29 mouse cellular contexts compared by ENCODE assay signal in the genomic region with DNA sequence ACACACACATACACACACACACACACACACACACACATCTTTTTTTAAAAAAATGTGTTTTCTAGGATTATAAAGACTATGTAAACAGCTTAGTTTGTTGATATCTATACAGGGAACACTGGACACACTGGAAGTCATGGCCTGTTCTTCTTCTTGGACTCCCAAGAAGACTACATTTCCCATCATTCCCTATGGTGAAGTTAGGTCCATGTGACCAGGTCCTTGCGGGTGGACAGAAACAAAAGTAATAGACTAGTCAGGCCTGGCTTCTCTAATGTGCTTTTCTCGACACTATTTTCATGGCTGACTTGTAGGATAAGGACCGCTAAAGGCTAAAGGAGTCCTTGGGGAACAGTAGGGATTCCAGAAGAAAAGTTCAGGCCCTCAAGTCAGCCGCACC.
DNase-seq lines count a peak whose midpoint lies in the region; TF ChIP-seq lines count a peak whose summit lies in the region.
"Had no signal": no experiment of that assay in that cellular context is flagged by ENCODE, and none has a peak within 500 bp of the region (broad histone marks: within the 10 kb centered on the region; RNA-seq: fewer than 3 reads in every experiment).

No protein-coding gene starts in this region.

- no peak for TF ChIP-seq CTCF in layer of hippocampus, adult 2 months (conservative IDR thresholded peaks at IDR 0.05)
- TF ChIP-seq CTCF in left cerebral cortex, adult 2 months (IDR thresholded peaks at IDR 0.05) = no peak

- H3K4me3 ChIP-seq in layer of hippocampus, adult 2 months = no peak overlapping the region
- H3K4me3 ChIP-seq in ES-E14 (ENCODE audit: insufficient read depth in 1 of 2, low read depth in 1 of 2, low read length in 2 of 2, poor library complexity in 1 of 2, severe bottlenecking in 1 of 2) = peak overlapping the region; percentile 40 to 44; a peak in 3 of 4 replicates
- H3K4me3 ChIP-seq in left cerebral cortex, adult 2 months = no peak overlapping the region
- H3K4me3 ChIP-seq: embryonic facial prominence, embryonic 10.5 days; embryonic facial prominence, embryonic 13.5 days; erythroblast, embryonic 14.5 days; forebrain, embryonic 12.5 days; forebrain, embryonic 15.5 days; heart, embryonic 12.5 days; heart, embryonic 15.5 days; hindbrain, embryonic 10.5 days; hindbrain, embryonic 13.5 days; intestine, embryonic 15.5 days had no signal

- H3K4me1 ChIP-seq in ES-E14 (ENCODE audit: control insufficient read depth in 2 of 2, insufficient read depth in 2 of 2, low read length in 2 of 2, poor library complexity in 1 of 2) = no peaks in the 10 kb centered on the region
- H3K4me1 ChIP-seq: embryonic facial prominence, embryonic 13.5 days; heart, embryonic 12.5 days; heart, embryonic 15.5 days; intestine, embryonic 15.5 days had no signal

- no peaks in the 10 kb centered on the region for H3K36me3 ChIP-seq in ES-E14 (ENCODE audit: control insufficient read depth, insufficient read depth, low read length, poor library complexity, severe bottlenecking)
- H3K36me3 ChIP-seq: embryonic facial prominence, embryonic 10.5 days; forebrain, embryonic 12.5 days; forebrain, embryonic 15.5 days; heart, embryonic 12.5 days; heart, embryonic 15.5 days; hindbrain, embryonic 10.5 days; hindbrain, embryonic 13.5 days; intestine, embryonic 15.5 days had no signal

- intact Hi-C loops in left cerebral cortex, adult 2 months (cut with DNase I) = no loop called here

- no peak for DNase-seq in layer of hippocampus, adult 2 months (ENCODE audit: low spot score in 2 of 2)
- DNase-seq in layer of hippocampus, adult 9-10 months (ENCODE audit: low spot score) = no peak
- DNase-seq in ES-E14 (ENCODE audit: low read depth, low spot score) = no peak
- DNase-seq in adipocyte (ENCODE audit: low spot score) = peak; percentile 19
- no peak for DNase-seq in cerebellum, postnatal 4 days (ENCODE audit: low spot score in 2 of 2)
- no peak for DNase-seq in left cerebral cortex, adult 8-10 months (ENCODE audit: low spot score in 2 of 2)
- DNase-seq in left cerebral cortex, adult 2 months (ENCODE audit: extremely low spot score in 1 of 2, low spot score in 2 of 2) = no peak
- DNase-seq in kidney, postnatal 36 days = no peak
- DNase-seq: adrenal gland, adult 2 months; adrenal gland, postnatal 14 days; B cell, adult 2 months; cerebellum, adult 11-12 months; cerebellum, adult 8-10 months; cerebellum, postnatal 14 days; embryo, embryonic 11 days; gastrocnemius, postnatal 25 days; heart, adult 18-20 months; heart, postnatal 10 days; heart, postnatal 36 days had no signal

- no peaks in the 10 kb centered on the region for H3K9me3 ChIP-seq in ES-E14 (ENCODE audit: control insufficient read depth, insufficient read depth, low read depth, low read length)
- H3K9me3 ChIP-seq: embryonic facial prominence, embryonic 10.5 days; embryonic facial prominence, embryonic 13.5 days; forebrain, embryonic 12.5 days; forebrain, embryonic 15.5 days; heart, embryonic 12.5 days; heart, embryonic 15.5 days; hindbrain, embryonic 10.5 days; hindbrain, embryonic 13.5 days; intestine, embryonic 15.5 days had no signal

- H3K9ac ChIP-seq in ES-E14 (ENCODE audit: insufficient read depth, low read depth, low read length, poor library complexity, severe bottlenecking) = no peak overlapping the region
- H3K9ac ChIP-seq: embryonic facial prominence, embryonic 13.5 days; forebrain, embryonic 12.5 days; forebrain, embryonic 15.5 days; heart, embryonic 12.5 days; heart, embryonic 15.5 days; hindbrain, embryonic 13.5 days; intestine, embryonic 15.5 days had no signal

- in situ Hi-C loops in ES-E14 (cut with MboI; ENCODE audit: low sequenced_read_pairs in 2 of 2, unreplicated experiment in 2 of 2) = no loop called here

- peak overlapping the region; percentile 48; the same call in 1 of the 2 replicates for H3K27ac ChIP-seq in layer of hippocampus, adult 2 months
- H3K27ac ChIP-seq in ES-E14 (ENCODE audit: insufficient read depth, low read depth, low read length, poor library complexity, severe bottlenecking) = no peak overlapping the region
- no peak overlapping the region for H3K27ac ChIP-seq in left cerebral cortex, adult 2 months
- H3K27ac ChIP-seq: embryonic facial prominence, embryonic 10.5 days; embryonic facial prominence, embryonic 13.5 days; forebrain, embryonic 12.5 days; forebrain, embryonic 15.5 days; heart, embryonic 15.5 days; hindbrain, embryonic 10.5 days; hindbrain, embryonic 13.5 days; intestine, embryonic 15.5 days had no signal

TF ChIP-seq in ES-E14, 5 proteins besides CTCF, POLR2A, EP300 and RAD21:
- TF ChIP-seq HCFC1 (IDR thresholded peaks at IDR 0.05; ENCODE audit: borderline replicate concordance, insufficient read depth, low read length) (peak; percentile 79), ZNF384 (IDR thresholded peaks at IDR 0.05; ENCODE audit: low read depth, low read length) (no peak)

Comparison
In these comparisons a context has a peak if more than half of its experiments do, and no peak if none do; other contexts are left out.
1. H3K4me3 ChIP-seq: peak in ES-E14 (2 of 2); none in layer of hippocampus, adult 2 months (single experiment) and left cerebral cortex, adult 2 months (single experiment).